Mouse (Mus musculus): Measurements from ENCODE around the gene Tsc22d1. TPM values are rescaled to one million over a fixed set of nuclear protein-coding genes. Genes with fewer than 3 reads are reported as not detected.

Tsc22d1 gene
- polyA plus RNA-seq, 1 experiment from 2014 or later = 894 TPM

- DNase-seq (ENCODE audit: low spot score) = no peak
- Histone ChIP-seq H3K27ac (no peak overlapping the region), H3K9ac (peak overlapping the region; percentile 20; the same call in 1 of the 2 replicates)
Observed at GRCm38 (mm10) chr14:76527758-76528313, 113.1 kb downstream of the Tsc22d1 start.

GRCm38 (mm10) chr14:76528641-76529040 lies 113.9 kb downstream of the Tsc22d1 start:
- Histone ChIP-seq H3K9ac (peak overlapping the region; percentile 20; the same call in 1 of the 2 replicates), H3K9me3 (ENCODE audit: control insufficient read depth, low read length) (no peaks in the 10 kb centered on the region), H3K36me3 (replicated peaks; ENCODE audit: control insufficient read depth, insufficient read depth) (no peaks in the 10 kb centered on the region), H3K4me3 (replicated peaks; ENCODE audit: low read length) (no peak overlapping the region), H3K27ac (no peak overlapping the region), H3K4me2 (replicated peaks) (no peak overlapping the region), H3K4me1 (replicated peaks; ENCODE audit: control insufficient read depth, insufficient read depth, low read length) (peaks cover 20% of the 10 kb centered on the region), H3K27me3 (ENCODE audit: control insufficient read depth, insufficient read depth, low read length) (no peaks in the 10 kb centered on the region)
- DNase-seq (ENCODE audit: low spot score) (no peak), ATAC-seq (ENCODE audit: low FRiP score) (no peak)
- 41% methylated on average over 5 of the region's 5 CpGs for WGBS

More at GRCm38 (mm10) chr14:76527758-76528313, 113.1 kb downstream of the Tsc22d1 start:
- no peaks in the 10 kb centered on the region for H3K9me3 ChIP-seq (ENCODE audit: control insufficient read depth, low read length)
- peaks cover 11% of the 10 kb centered on the region for H3K4me1 ChIP-seq (replicated peaks; ENCODE audit: control insufficient read depth, insufficient read depth, low read length)
- H3K27me3 ChIP-seq (ENCODE audit: control insufficient read depth, insufficient read depth, low read length) = no peaks in the 10 kb centered on the region
- no peak overlapping the region for H3K4me2 ChIP-seq (replicated peaks)
- 55% methylated on average over 9 of the region's 9 CpGs for WGBS
- ATAC-seq (ENCODE audit: low FRiP score) = no peak
- H3K36me3 ChIP-seq (replicated peaks; ENCODE audit: control insufficient read depth, insufficient read depth) = no peaks in the 10 kb centered on the region
- H3K4me3 ChIP-seq (replicated peaks; ENCODE audit: low read length) = no peak overlapping the region

- WGBS = 95% methylated on average over 7 of the region's 7 CpGs
- Histone ChIP-seq H3K36me3 (replicated peaks; ENCODE audit: control insufficient read depth, insufficient read depth) (no peaks in the 10 kb centered on the region), H3K4me2 (replicated peaks) (no peak overlapping the region)
Observed at GRCm38 (mm10) chr14:76531027-76531660, 116.4 kb downstream of the Tsc22d1 start.

GRCm38 (mm10) chr14:76532257-76533169 lies 117.8 kb downstream of the Tsc22d1 start:
- H3K36me3 ChIP-seq (replicated peaks; ENCODE audit: control insufficient read depth, insufficient read depth) = no peaks in the 10 kb centered on the region
- H3K4me2 ChIP-seq (replicated peaks) = peak overlapping the region; percentile 49
- H3K9ac ChIP-seq = peak overlapping the region; percentile 45
- peak; percentile 55 for DNase-seq (ENCODE audit: low spot score)
- peak overlapping the region; percentile 11 for H3K4me3 ChIP-seq (replicated peaks; ENCODE audit: low read length)
- peaks cover 20% of the 10 kb centered on the region for H3K4me1 ChIP-seq (replicated peaks; ENCODE audit: control insufficient read depth, insufficient read depth, low read length)
- H3K27me3 ChIP-seq (ENCODE audit: control insufficient read depth, insufficient read depth, low read length) = no peaks in the 10 kb centered on the region
- no peaks in the 10 kb centered on the region for H3K9me3 ChIP-seq (ENCODE audit: control insufficient read depth, low read length)
- peak; percentile 89 for ATAC-seq (ENCODE audit: low FRiP score)
- WGBS = 29% methylated on average over 20 of the region's 20 CpGs
- peak overlapping the region; percentile 82 for H3K27ac ChIP-seq

More at GRCm38 (mm10) chr14:76531027-76531660, 116.4 kb downstream of the Tsc22d1 start:
- ATAC-seq (ENCODE audit: low FRiP score) (no peak), DNase-seq (ENCODE audit: low spot score) (no peak)
- Histone ChIP-seq H3K4me3 (replicated peaks; ENCODE audit: low read length) (no peak overlapping the region), H3K27me3 (ENCODE audit: control insufficient read depth, insufficient read depth, low read length) (no peaks in the 10 kb centered on the region), H3K4me1 (replicated peaks; ENCODE audit: control insufficient read depth, insufficient read depth, low read length) (peaks cover 20% of the 10 kb centered on the region), H3K9me3 (ENCODE audit: control insufficient read depth, low read length) (no peaks in the 10 kb centered on the region), H3K9ac (no peak overlapping the region), H3K27ac (no peak overlapping the region)

- H3K9me3 ChIP-seq (ENCODE audit: control insufficient read depth, low read length) = no peaks in the 10 kb centered on the region
- peak; percentile 14; the same call in 1 of the 2 replicates for ATAC-seq (ENCODE audit: low FRiP score)
- H3K4me3 ChIP-seq (replicated peaks; ENCODE audit: low read length) = peak overlapping the region; percentile 11
- H3K4me2 ChIP-seq (replicated peaks) = peak overlapping the region; percentile 49
- no peaks in the 10 kb centered on the region for H3K27me3 ChIP-seq (ENCODE audit: control insufficient read depth, insufficient read depth, low read length)
- peak overlapping the region; percentile 45 for H3K9ac ChIP-seq
- peaks cover 20% of the 10 kb centered on the region for H3K4me1 ChIP-seq (replicated peaks; ENCODE audit: control insufficient read depth, insufficient read depth, low read length)
- 19% methylated on average over 10 of the region's 10 CpGs for WGBS
- peak overlapping the region; percentile 82 for H3K27ac ChIP-seq
- no peaks in the 10 kb centered on the region for H3K36me3 ChIP-seq (replicated peaks; ENCODE audit: control insufficient read depth, insufficient read depth)
- DNase-seq (ENCODE audit: low spot score) = no peak
Observed at GRCm38 (mm10) chr14:76533170-76533815, 118.5 kb downstream of the Tsc22d1 start.

- Histone ChIP-seq H3K36me3 (replicated peaks; ENCODE audit: control insufficient read depth, insufficient read depth) (no peaks in the 10 kb centered on the region), H3K4me3 (replicated peaks; ENCODE audit: low read length) (no peak overlapping the region), H3K27me3 (ENCODE audit: control insufficient read depth, insufficient read depth, low read length) (no peaks in the 10 kb centered on the region), H3K4me1 (replicated peaks; ENCODE audit: control insufficient read depth, insufficient read depth, low read length) (peaks cover 13% of the 10 kb centered on the region), H3K9ac (no peak overlapping the region), H3K27ac (no peak overlapping the region), H3K9me3 (ENCODE audit: control insufficient read depth, low read length) (no peaks in the 10 kb centered on the region), H3K4me2 (replicated peaks) (no peak overlapping the region)
- no peak for DNase-seq (ENCODE audit: low spot score)
- 91% methylated on average over 1 of the region's 1 CpGs for WGBS
- no peak for ATAC-seq (ENCODE audit: low FRiP score)
Observed at GRCm38 (mm10) chr14:76535096-76535495, 120.3 kb downstream of the Tsc22d1 start.

- no peak overlapping the region for H3K4me3 ChIP-seq (replicated peaks; ENCODE audit: low read length)
- ATAC-seq (ENCODE audit: low FRiP score) = no peak
- no peak overlapping the region for H3K4me2 ChIP-seq (replicated peaks)
- H3K9me3 ChIP-seq (ENCODE audit: control insufficient read depth, low read length) = no peaks in the 10 kb centered on the region
- no peak for DNase-seq (ENCODE audit: low spot score)
- no peak overlapping the region for H3K27ac ChIP-seq
- no peaks in the 10 kb centered on the region for H3K27me3 ChIP-seq (ENCODE audit: control insufficient read depth, insufficient read depth, low read length)
- WGBS = 46% methylated on average over 6 of the region's 6 CpGs
- no peak overlapping the region for H3K9ac ChIP-seq
- H3K36me3 ChIP-seq (replicated peaks; ENCODE audit: control insufficient read depth, insufficient read depth) = no peaks in the 10 kb centered on the region
- peaks cover 13% of the 10 kb centered on the region for H3K4me1 ChIP-seq (replicated peaks; ENCODE audit: control insufficient read depth, insufficient read depth, low read length)
Observed at GRCm38 (mm10) chr14:76536921-76537320, 122.2 kb downstream of the Tsc22d1 start.

- DNase-seq (ENCODE audit: low spot score) (no peak), ATAC-seq (ENCODE audit: low FRiP score) (no peak)
- Histone ChIP-seq H3K36me3 (replicated peaks; ENCODE audit: control insufficient read depth, insufficient read depth) (no peaks in the 10 kb centered on the region), H3K4me1 (replicated peaks; ENCODE audit: control insufficient read depth, insufficient read depth, low read length) (no peaks in the 10 kb centered on the region), H3K9ac (no peak overlapping the region), H3K9me3 (ENCODE audit: control insufficient read depth, low read length) (no peaks in the 10 kb centered on the region), H3K4me2 (replicated peaks) (no peak overlapping the region), H3K27me3 (ENCODE audit: control insufficient read depth, insufficient read depth, low read length) (no peaks in the 10 kb centered on the region), H3K27ac (no peak overlapping the region), H3K4me3 (replicated peaks; ENCODE audit: low read length) (no peak overlapping the region)
- WGBS = 95% methylated on average over 5 of the region's 5 CpGs
Observed at GRCm38 (mm10) chr14:76540005-76540670, 125.4 kb downstream of the Tsc22d1 start.

All from hindbrain, embryonic 14.5 days (tissue).